Mouse (Mus musculus) bone marrow, adult 2 months (tissue): ENCODE data around the gene Mthfd1.

ENCODE experiments used
- CTCF ChIP-seq: fragments of 200-500 bp; IDR thresholded peaks from 2 replicates; pipeline ENCODE4 v1.5.1; 2011; ENCODE audit warnings: low read length, control low read depth; ENCODE audit not compliant: control insufficient read depth, insufficient read depth
- POLR2A ChIP-seq: fragments of 200-500 bp; IDR thresholded peaks from 2 replicates; pipeline ENCODE4 v1.6.1; 2011; ENCODE audit warnings: low read depth, mild to moderate bottlenecking, control low read depth, low read length, borderline replicate concordance; ENCODE audit not compliant: control insufficient read depth

DNA sequence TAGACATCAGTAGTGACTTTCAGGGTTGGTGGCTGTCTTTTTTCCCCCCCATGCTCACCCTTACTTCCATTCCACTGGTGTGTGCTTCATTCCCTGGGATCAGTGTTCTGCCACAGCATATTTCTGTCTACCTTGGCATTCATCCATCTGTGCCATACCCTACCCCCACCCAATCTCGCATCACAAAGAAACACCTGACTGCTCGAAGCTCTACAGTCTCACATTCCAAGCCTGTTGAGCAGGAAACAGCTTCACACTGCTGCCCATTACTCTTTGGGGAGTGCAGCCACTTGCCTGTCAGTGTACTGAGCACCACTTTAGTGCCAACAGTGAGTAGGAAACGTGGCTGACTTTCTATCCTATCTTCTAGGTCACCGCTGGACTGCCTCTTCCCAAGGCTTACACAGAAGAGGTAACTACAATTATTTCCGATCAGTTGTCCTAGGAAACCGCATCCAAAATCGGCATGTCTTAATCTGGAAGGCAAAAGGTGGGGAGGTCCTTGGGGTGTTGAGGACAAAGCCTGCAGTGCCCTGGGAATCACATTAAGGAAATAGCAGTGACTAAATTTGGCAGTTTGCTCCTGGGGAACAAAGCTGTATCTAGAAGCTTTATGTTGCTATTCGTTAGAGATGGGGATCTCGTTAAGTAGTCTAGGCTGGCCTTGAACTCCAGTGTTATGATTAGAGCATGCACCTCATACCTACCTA lies 51.9 kb downstream of the Mthfd1 start:
- TF ChIP-seq POLR2A = no peak
- TF ChIP-seq CTCF = no peak
